Mouse (Mus musculus) MEL (cell line): ENCODE data around the gene Npas3.

ENCODE experiments used
- HCFC1 ChIP-seq: IDR thresholded peaks from 2 replicates; pipeline ENCODE4 v1.6.1; 2012; ENCODE audit warnings: low read depth, mild to moderate bottlenecking, inconsistent platforms, low read length, improper control_type of control experiment, moderate library complexity
- KAT2A ChIP-seq: conservative IDR thresholded peaks from 2 replicates; pipeline ENCODE4 v1.6.1; 2012; ENCODE audit warnings: low read depth, low read length, improper control_type of control experiment, inconsistent platforms
- POLR2A ChIP-seq, 2 experiments: IDR thresholded peaks; 2 replicates each; pipeline ENCODE4 v1.6.1; 2011 to 2012; ENCODE audit warnings: low read length in 2 of 2, mild to moderate bottlenecking in 2 of 2, control low read depth in 1 of 2, improper control_type of control experiment in 1 of 2, low read depth in 1 of 2, moderate library complexity in 1 of 2; ENCODE audit not compliant: control insufficient read depth in 1 of 2, insufficient read depth in 1 of 2, poor library complexity in 1 of 2
- SIN3A ChIP-seq: IDR thresholded peaks from 2 replicates; pipeline ENCODE4 v1.6.1; 2012; ENCODE audit warnings: low read length, improper control_type of control experiment, inconsistent platforms
- ZNF384 ChIP-seq: IDR thresholded peaks from 2 replicates; pipeline ENCODE4 v1.6.1; 2012; ENCODE audit warnings: low read depth, mild to moderate bottlenecking, inconsistent platforms, low read length, improper control_type of control experiment

DNA sequence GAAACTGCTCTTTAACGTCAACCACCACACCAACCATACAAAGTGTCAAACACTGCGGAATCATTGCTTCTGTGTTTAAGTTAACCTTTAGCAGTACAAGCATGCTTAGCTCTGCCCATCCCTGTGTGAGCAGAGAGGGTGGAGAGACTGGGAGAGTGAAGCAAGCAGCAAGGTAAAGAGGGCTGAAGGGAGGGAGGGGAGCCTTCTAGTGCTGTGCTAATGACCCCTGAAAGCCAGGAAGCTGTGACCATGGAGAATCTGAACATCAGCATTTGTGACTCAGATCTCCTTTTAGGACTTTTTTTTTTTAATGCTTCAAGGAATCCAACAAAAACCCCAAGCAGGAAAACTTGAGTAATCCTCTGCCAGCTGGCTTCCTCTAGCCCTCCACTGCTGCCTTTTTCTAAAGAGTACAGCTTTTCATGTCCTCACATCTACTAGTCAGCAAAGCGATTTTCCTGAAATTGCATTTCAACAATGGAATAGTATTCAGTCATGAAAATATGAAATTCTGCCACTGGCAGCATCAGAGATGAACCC is 428.7 kb downstream of the Npas3 start:
- TF ChIP-seq KAT2A: no peak
- no peak for TF ChIP-seq ZNF384
- no peak for TF ChIP-seq SIN3A
- TF ChIP-seq POLR2A (IDR thresholded peaks at IDR 0.05; ENCODE audit: control insufficient read depth in 1 of 2, insufficient read depth in 1 of 2, low read depth in 1 of 2, low read length in 2 of 2, poor library complexity in 1 of 2): no peak
- TF ChIP-seq HCFC1: no peak
